Mouse (Mus musculus) neural tube, embryonic 15.5 days (tissue): Measurements from ENCODE around the gene Prex1. TPM values are rescaled to one million over a fixed set of nuclear protein-coding genes. Genes with fewer than 3 reads are reported as not detected.

ENCODE experiments used
- ATAC-seq: fragments of 200-750 bp; cut with Nextera tagmentation; 2 replicates; pipeline ENCODE4 v1.8.0; 2017; ENCODE audit warnings: mild to moderate bottlenecking, moderate TSS enrichment, moderate library complexity; ENCODE audit not compliant: low FRiP score
- H3K27ac ChIP-seq: fragments of 300-500 bp; sonication (generic); replicated peaks from 2 replicates; pipeline ENCODE4 v1.5.1; 2015; ENCODE audit warnings: mild to moderate bottlenecking, inconsistent platforms
- H3K27me3 ChIP-seq: fragments of 300-500 bp; sonication (generic); replicated peaks from 2 replicates; pipeline ENCODE4 v1.6.1; 2015; ENCODE audit warnings: inconsistent platforms
- H3K36me3 ChIP-seq: fragments of 300-500 bp; sonication (generic); 2 replicates; pipeline ENCODE4 v1.6.1; 2015; ENCODE audit warnings: inconsistent platforms
- H3K4me1 ChIP-seq: fragments of 300-500 bp; sonication (generic); 2 replicates; pipeline ENCODE4 v1.6.1; 2015; ENCODE audit warnings: inconsistent platforms
- H3K4me2 ChIP-seq: fragments of 300-500 bp; sonication (generic); 2 replicates; pipeline ENCODE4 v1.6.1; 2015; ENCODE audit warnings: inconsistent platforms, mild to moderate bottlenecking, moderate library complexity
- H3K4me3 ChIP-seq: fragments of 300-500 bp; sonication (generic); replicated peaks from 2 replicates; pipeline ENCODE4 v1.5.1; 2015; ENCODE audit warnings: mild to moderate bottlenecking, inconsistent platforms
- H3K9ac ChIP-seq: fragments of 300-500 bp; sonication (generic); replicated peaks from 2 replicates; pipeline ENCODE4 v1.6.1; 2015; ENCODE audit warnings: mild to moderate bottlenecking, inconsistent platforms
- H3K9me3 ChIP-seq: fragments of 300-500 bp; sonication (generic); replicated peaks from 2 replicates; pipeline ENCODE4 v1.6.1; 2016; ENCODE audit warnings: inconsistent platforms
- WGBS: fragments of 180-500 bp; shearing (Covaris S2); methylation state at CpG from one replicate; pipeline ENCODE4 v1.1.7; 2015; ENCODE audit warnings: mixed read lengths; 5-methylcytosine and 5-hydroxymethylcytosine counted together
- polyA plus RNA-seq: library from polyadenylated mRNA; unstranded; fragments of >200 nt; fragmentation: Nextera tagmentation; extraction: Ambion mirVana; gene quantifications from 2 replicates; pipeline ENCODE4 v1.2.1, GENCODE M21; 2015

The Prex1 gene
- polyA plus RNA-seq, 1 experiment from 2014 or later, result 24.9 TPM

DNA sequence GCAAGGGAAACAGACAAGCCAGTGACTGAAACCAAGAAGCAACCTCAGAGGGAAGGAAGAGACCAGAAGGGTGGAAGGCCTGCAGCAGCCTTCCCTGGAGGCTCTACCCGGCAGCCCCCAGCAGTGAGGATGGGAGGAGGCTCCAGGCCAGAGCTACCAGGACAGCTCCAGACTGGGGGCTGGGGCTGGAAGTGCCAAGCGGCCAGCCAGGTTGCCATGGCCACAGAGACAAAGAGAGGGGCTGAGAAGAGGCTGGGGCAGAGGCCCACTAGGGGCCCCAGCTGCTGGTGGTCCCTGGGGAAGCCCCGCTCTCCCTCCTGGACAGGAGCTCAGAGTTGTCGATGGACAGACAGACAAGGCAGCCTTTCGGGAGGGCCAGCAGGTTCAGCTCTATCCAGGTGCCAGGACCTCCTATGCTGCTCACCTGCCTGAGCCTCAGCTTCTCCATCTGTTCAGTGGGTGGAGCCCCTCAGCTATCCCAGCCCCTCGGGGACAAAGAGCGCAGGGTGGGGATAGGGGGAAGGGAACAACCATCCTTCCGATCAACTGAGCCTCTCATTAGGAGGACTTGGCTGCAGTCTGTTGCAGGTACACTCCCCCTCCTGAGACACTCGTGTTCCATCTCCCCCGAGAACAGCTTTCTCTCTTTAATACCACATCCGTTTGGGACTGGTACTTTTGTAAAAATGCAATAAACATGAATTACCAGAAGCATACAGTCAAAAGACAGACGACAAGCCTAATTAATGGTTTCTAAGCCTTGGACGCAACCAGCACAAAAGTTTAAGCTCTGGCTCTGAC, 34.5 kb downstream of the Prex1 start:
- Histone ChIP-seq H3K4me3 (no peak overlapping the region), H3K4me2 (peak overlapping the region; percentile 23; the same call in 1 of the 2 replicates), H3K4me1 (peaks cover 71% of the 10 kb centered on the region), H3K27ac (peak overlapping the region; percentile 81), H3K9ac (no peak overlapping the region), H3K9me3 (no peaks in the 10 kb centered on the region), H3K36me3 (no peaks in the 10 kb centered on the region), H3K27me3 (no peaks in the 10 kb centered on the region)
- 13% methylated on average over 13 of the region's 13 CpGs for WGBS
- ATAC-seq, result peak; percentile 81

GRCm38 (mm10) chr2:166676933-166677332, 36.7 kb downstream of the Prex1 start:
- no peak for ATAC-seq

DNA sequence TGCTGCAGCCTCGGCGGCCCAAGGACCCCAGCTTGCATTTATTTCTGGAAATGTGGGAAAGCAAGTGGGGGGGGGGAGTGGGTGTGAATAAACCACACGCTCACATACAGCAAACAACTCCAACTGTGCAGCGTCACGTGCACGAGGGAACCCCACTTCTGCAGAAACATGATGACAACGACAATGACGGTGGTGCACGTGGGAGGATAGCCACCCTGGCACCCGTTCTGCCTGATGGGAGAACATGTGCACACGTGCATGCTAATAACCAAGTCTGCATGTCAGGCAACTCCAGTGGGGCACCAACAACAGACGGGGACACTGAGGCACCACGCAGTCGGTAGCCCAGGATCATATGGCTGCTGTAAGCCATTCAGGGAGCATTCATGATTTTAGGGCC, 37.1 kb downstream of the Prex1 start:
- Histone ChIP-seq H3K27me3 (no peaks in the 10 kb centered on the region), H3K4me3 (no peak overlapping the region), H3K4me1 (peaks cover 66% of the 10 kb centered on the region), H3K9me3 (no peaks in the 10 kb centered on the region), H3K27ac (peak overlapping the region; percentile 65), H3K9ac (no peak overlapping the region), H3K36me3 (no peaks in the 10 kb centered on the region), H3K4me2 (no peak overlapping the region)
- ATAC-seq, result no peak
- WGBS, result 54% methylated on average over 14 of the region's 14 CpGs

More at GRCm38 (mm10) chr2:166676933-166677332, 36.7 kb downstream of the Prex1 start:
- no peak overlapping the region for H3K4me3 ChIP-seq
- peaks cover 61% of the 10 kb centered on the region for H3K4me1 ChIP-seq
- no peaks in the 10 kb centered on the region for H3K27me3 ChIP-seq
- no peaks in the 10 kb centered on the region for H3K36me3 ChIP-seq
- WGBS, result 70% methylated on average over 11 of the region's 11 CpGs
- H3K27ac ChIP-seq, result peak overlapping the region; percentile 65
- H3K4me2 ChIP-seq, result no peak overlapping the region
- no peaks in the 10 kb centered on the region for H3K9me3 ChIP-seq
- H3K9ac ChIP-seq, result no peak overlapping the region

DNA sequence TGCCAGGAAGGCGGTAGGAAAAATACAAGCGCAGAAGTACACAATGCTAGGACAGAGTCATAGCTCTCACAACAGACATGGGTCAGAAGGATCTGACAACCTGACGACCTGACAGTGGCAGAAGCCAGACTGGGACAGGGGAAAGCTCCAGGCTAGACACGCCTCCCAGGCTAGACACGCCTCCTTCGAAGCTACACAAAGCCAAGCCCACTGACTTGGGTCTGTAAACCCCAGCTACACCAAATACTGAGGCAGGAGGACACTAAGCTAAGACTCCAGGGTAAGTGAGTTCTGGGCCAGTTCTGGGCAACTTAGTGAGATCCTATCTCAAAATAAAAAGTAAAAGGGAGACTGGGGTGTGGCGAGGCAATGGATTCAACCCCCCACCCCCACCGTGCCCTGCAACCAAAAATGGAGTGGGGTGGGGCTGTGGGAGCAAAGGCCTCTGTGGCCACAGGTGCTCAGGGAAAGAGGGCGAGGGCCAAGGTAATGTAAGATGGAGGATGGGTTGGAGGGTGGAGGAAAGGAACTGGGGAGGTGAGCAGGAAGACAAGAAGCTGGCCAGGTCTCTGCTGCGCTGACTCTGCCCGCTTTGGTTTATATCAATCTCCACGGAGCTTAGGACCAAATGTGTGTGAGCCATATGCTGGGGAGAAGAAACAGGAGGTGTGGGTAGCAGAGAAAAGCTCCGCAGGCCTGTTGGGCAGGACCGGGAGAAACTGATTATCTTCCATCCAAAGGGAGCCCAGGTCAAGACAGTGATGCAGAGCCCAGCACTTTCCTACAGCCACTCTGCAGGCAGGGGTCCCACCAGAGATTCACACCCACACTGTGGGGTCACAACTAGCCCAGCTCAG, 37.8 kb downstream of the Prex1 start:
- no peak overlapping the region for H3K4me3 ChIP-seq

GRCm38 (mm10) chr2:166674693-166675092, 38.9 kb downstream of the Prex1 start:
- Histone ChIP-seq H3K27me3 (no peaks in the 10 kb centered on the region), H3K4me1 (peaks cover 70% of the 10 kb centered on the region), H3K9me3 (no peaks in the 10 kb centered on the region), H3K27ac (no peak overlapping the region), H3K36me3 (no peaks in the 10 kb centered on the region), H3K9ac (no peak overlapping the region), H3K4me2 (no peak overlapping the region), H3K4me3 (no peak overlapping the region)
- ATAC-seq, result peak; percentile 11; the same call in 1 of the 2 replicates
- 9% methylated on average over 12 of the region's 12 CpGs for WGBS

More for the DNA sequence above, 37.8 kb downstream of the Prex1 start:
- WGBS, result 40% methylated on average over 14 of the region's 14 CpGs
- no peak for ATAC-seq
- Histone ChIP-seq H3K9me3 (no peaks in the 10 kb centered on the region), H3K27me3 (no peaks in the 10 kb centered on the region), H3K36me3 (no peaks in the 10 kb centered on the region), H3K4me1 (peaks cover 73% of the 10 kb centered on the region), H3K9ac (no peak overlapping the region), H3K27ac (0 out of 2 replicates have a peak overlapping the region, but pooled peaks have one; percentile 65), H3K4me2 (no peak overlapping the region)

GRCm38 (mm10) chr2:166673951-166674350, 39.7 kb downstream of the Prex1 start:
- Histone ChIP-seq H3K9me3 (no peaks in the 10 kb centered on the region), H3K4me1 (peaks cover 70% of the 10 kb centered on the region), H3K4me3 (no peak overlapping the region), H3K4me2 (no peak overlapping the region), H3K27ac (no peak overlapping the region), H3K9ac (no peak overlapping the region), H3K36me3 (no peaks in the 10 kb centered on the region), H3K27me3 (no peaks in the 10 kb centered on the region)
- 84% methylated on average over 12 of the region's 12 CpGs for WGBS
- no peak for ATAC-seq

GRCm38 (mm10) chr2:166672171-166672965, 41.3 kb downstream of the Prex1 start:
- Histone ChIP-seq H3K9me3 (no peaks in the 10 kb centered on the region), H3K27me3 (no peaks in the 10 kb centered on the region), H3K36me3 (no peaks in the 10 kb centered on the region), H3K4me3 (no peak overlapping the region), H3K9ac (no peak overlapping the region), H3K27ac (peak overlapping the region; percentile 2; the same call in 1 of the 2 replicates), H3K4me2 (no peak overlapping the region), H3K4me1 (peaks cover 75% of the 10 kb centered on the region)
- WGBS, result 82% methylated on average over 14 of the region's 14 CpGs
- ATAC-seq, result no peak

DNA sequence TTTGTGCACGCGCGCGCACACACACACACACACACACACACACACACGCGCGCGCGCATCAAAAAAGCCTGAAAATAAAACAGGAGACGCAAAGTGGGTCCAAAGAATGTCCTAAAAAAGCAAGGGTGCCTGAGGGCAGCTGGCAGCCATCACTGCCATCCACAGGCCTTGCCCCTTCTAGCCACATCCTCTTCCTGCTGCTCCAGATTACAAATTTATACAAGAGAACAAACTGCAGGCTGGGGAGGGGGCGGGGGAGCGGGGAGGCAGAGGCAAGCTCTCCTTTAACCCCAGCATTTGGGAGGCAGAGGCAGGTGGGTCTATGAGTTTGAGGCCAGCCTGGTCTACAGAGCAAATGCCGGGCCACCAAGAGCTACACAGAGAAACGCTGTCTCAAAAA, 42.0 kb downstream of the Prex1 start:
- H3K4me2 ChIP-seq, result no peak overlapping the region
- H3K4me3 ChIP-seq, result no peak overlapping the region
- no peak for ATAC-seq
- no peaks in the 10 kb centered on the region for H3K36me3 ChIP-seq
- H3K27ac ChIP-seq, result peak overlapping the region; percentile 2; the same call in 1 of the 2 replicates
- H3K9me3 ChIP-seq, result no peaks in the 10 kb centered on the region
- H3K4me1 ChIP-seq, result peaks cover 73% of the 10 kb centered on the region
- H3K9ac ChIP-seq, result no peak overlapping the region
- H3K27me3 ChIP-seq, result no peaks in the 10 kb centered on the region
- 88% methylated on average over 14 of the region's 14 CpGs for WGBS

DNA sequence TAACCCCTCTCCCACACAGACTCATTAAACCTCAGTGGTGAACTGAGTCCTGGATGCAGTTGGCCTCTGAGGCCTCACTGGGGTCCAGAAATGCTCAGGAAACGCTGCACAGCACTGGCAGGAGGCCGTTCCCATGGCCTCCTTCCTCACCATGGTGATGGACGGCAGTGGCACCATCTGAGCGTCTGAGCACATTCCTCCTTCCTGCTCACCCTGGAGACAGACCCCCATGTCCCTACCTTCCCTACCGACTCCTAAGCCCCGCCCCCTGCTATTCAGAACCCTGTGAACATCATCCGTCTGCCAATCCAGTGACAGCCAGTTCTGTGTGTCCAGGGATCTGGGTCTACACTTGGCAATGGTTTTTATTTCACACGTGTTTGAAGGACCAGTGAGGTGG, 42.6 kb downstream of the Prex1 start:
- Histone ChIP-seq H3K27ac (peak overlapping the region; percentile 33; the same call in 1 of the 2 replicates), H3K9me3 (no peaks in the 10 kb centered on the region), H3K36me3 (no peaks in the 10 kb centered on the region), H3K4me1 (peaks cover 69% of the 10 kb centered on the region), H3K4me2 (no peak overlapping the region), H3K4me3 (no peak overlapping the region), H3K27me3 (no peaks in the 10 kb centered on the region), H3K9ac (no peak overlapping the region)
- peak; percentile 50; the same call in 1 of the 2 replicates for ATAC-seq
- WGBS, result 5% methylated on average over 8 of the region's 8 CpGs

DNA sequence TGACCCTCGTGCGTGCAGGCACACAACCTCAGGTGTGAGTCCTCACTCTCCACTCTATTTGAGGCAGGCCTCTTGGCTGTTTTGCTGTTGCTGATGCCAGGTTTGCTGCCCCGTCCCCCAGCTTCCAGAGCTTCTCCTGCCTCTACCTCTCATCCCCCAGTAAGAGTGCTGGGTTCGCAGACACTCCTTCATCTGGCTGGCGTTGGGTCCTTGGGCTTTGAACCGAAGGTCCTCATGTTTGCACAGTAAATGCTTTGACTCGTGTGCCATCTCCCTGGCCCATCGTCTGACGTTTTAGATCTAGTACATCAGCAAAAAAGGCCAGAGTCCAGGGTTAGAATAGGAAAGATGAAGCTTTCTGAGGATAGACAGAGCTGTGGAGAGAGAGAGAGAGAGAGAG, 43.7 kb downstream of the Prex1 start:
- no peak overlapping the region for H3K4me2 ChIP-seq
- H3K4me3 ChIP-seq, result no peak overlapping the region
- H3K9me3 ChIP-seq, result no peaks in the 10 kb centered on the region
- 0 out of 2 replicates have a peak overlapping the region, but pooled peaks have one; percentile 37 for H3K27ac ChIP-seq
- ATAC-seq, result no peak
- no peak overlapping the region for H3K9ac ChIP-seq
- 77% methylated on average over 9 of the region's 9 CpGs for WGBS
- H3K4me1 ChIP-seq, result peaks cover 59% of the 10 kb centered on the region
- H3K27me3 ChIP-seq, result no peaks in the 10 kb centered on the region
- H3K36me3 ChIP-seq, result no peaks in the 10 kb centered on the region
